Mouse (Mus musculus): Measurements from ENCODE around the gene Klhl9. TPM values are rescaled to one million over a fixed set of nuclear protein-coding genes. Genes with fewer than 3 reads are reported as not detected.
A peak's percentile ranks its signal among the peaks of the same experiment; 100 is the strongest.
"Not testable (repeated sequence)": the region's sequence is repeated elsewhere in the genome, so short reads cannot be mapped to it uniquely, and the experiment has no call there.

Gene Klhl9
- total and polyA plus RNA-seq, 2 experiments from 2014 or later: 73.1 to 140 TPM

DNA sequence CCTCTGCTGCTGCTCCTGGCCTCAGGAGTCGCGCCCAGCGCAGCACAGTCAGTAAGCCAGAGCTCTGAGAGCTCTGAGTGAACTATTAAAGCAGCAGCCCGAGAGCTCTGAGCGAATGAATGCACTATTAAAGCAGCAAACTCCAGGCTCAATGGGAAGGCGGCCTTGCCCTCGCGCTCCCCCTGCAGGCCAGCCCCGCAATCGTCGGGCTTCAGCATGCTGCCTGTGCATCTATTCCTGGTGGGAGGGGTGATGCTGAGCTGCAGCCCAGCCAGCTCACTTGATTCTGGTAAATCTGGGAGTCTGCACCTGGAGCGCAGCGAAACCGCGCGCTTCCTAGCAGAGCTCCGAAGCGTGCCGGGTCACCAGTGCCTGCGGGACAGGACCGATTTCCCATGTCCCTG, 35.4 kb upstream of the Klhl9 start:
- TF ChIP-seq CTCF (IDR thresholded peaks at IDR 0.05; ENCODE audit: low read depth): peak; percentile 81
- ATAC-seq: peak; percentile 100
- H3K9ac ChIP-seq (replicated peaks; ENCODE audit: low read length): not testable (repeated sequence)

DNA sequence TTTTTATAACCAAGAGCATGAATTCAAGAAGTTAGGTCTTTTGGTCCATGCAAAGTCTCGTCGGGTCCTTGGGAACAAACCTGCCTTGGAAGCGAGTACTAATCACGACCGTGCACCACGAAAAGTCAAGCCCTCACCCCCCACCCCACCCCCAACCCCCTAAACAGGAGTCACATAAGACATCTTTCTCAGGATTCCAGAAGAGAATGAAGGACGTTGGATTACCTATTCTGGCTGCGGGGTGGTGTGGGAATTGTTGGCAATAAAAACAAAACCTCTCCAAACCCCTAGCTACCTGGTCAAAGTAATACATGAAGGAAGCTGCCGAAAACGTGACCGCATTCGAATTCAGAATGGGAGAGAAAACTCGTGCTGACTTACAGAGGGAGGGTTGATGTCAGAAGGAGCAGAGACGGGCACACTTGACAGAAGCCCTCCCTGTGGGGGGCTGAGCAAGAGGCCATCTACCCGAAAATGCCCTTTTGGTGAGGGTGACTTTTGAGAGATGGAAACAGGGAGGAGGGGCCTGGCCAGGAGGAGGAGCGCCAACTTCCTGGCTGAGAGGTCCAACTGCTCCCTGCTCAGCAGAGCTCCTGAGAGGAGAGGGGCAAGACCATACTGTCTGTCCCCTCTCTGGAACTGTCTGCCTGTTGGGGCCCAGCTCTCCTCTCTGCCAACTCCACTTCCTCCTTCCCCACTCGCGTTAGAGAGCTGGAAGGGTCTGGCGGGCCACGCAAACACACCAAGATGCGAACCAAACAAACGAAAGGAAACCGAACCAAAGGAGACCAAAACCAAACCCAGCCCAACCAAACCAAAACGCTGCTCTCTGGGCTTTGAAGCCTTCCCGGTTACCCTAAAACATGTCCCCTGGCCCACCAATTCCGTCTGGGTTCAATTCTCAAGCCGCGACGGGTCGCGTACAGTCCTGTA, 34.6 kb upstream of the Klhl9 start:
- peak overlapping the region; percentile 78 for H3K27ac ChIP-seq
- H3K9me3 ChIP-seq (ENCODE audit: low read length); ATAC-seq; H3K27me3 ChIP-seq (ENCODE audit: insufficient read depth, low read length); H3K36me3 ChIP-seq (ENCODE audit: insufficient read depth, low read length); H3K4me1 ChIP-seq (ENCODE audit: insufficient read depth, low read length): not testable (repeated sequence)
- peak overlapping the region; percentile 37 for H3K9ac ChIP-seq (replicated peaks; ENCODE audit: low read length)
- H3K4me2 ChIP-seq (ENCODE audit: low read depth, low read length): peak overlapping the region; percentile 63
- WGBS: 12% methylated on average over 28 of the region's 31 CpGs
- peak; percentile 1 for DNase-seq (ENCODE audit: low spot score)
- peak overlapping the region; percentile 41 for H3K4me3 ChIP-seq (ENCODE audit: low read length)

More for the DNA sequence above, 35.4 kb upstream of the Klhl9 start:
- H3K27ac ChIP-seq: peak overlapping the region; percentile 78; the same call in 1 of the 2 replicates
- peak overlapping the region; percentile 63 for H3K4me2 ChIP-seq (ENCODE audit: low read depth, low read length)
- peak overlapping the region; percentile 41 for H3K4me3 ChIP-seq (ENCODE audit: low read length)
- WGBS: 0% methylated on average over 19 of the region's 21 CpGs
- not testable (repeated sequence) for H3K4me1 ChIP-seq (ENCODE audit: insufficient read depth, low read length); H3K9me3 ChIP-seq (ENCODE audit: low read length); H3K36me3 ChIP-seq (ENCODE audit: insufficient read depth, low read length); H3K27me3 ChIP-seq (ENCODE audit: insufficient read depth, low read length)
- DNase-seq (ENCODE audit: low spot score): peak; percentile 92

- not testable (repeated sequence) for H3K36me3 ChIP-seq (ENCODE audit: insufficient read depth, low read length); H3K9me3 ChIP-seq (ENCODE audit: low read length); DNase-seq (ENCODE audit: low spot score); H3K4me3 ChIP-seq (ENCODE audit: low read length); H3K4me1 ChIP-seq (ENCODE audit: insufficient read depth, low read length); H3K27ac ChIP-seq; H3K4me2 ChIP-seq (ENCODE audit: low read depth, low read length); H3K27me3 ChIP-seq (ENCODE audit: insufficient read depth, low read length); ATAC-seq; H3K9ac ChIP-seq (replicated peaks; ENCODE audit: low read length)
- WGBS: 77% methylated on average over 13 of the region's 15 CpGs
Measured at GRCm38 (mm10) chr4:88754818-88755340, 32.6 kb upstream of the Klhl9 start, which contains the start of gene Gm13271. TSS of gene Gm13271 (plus strand) at chr4:88754868.

DNA sequence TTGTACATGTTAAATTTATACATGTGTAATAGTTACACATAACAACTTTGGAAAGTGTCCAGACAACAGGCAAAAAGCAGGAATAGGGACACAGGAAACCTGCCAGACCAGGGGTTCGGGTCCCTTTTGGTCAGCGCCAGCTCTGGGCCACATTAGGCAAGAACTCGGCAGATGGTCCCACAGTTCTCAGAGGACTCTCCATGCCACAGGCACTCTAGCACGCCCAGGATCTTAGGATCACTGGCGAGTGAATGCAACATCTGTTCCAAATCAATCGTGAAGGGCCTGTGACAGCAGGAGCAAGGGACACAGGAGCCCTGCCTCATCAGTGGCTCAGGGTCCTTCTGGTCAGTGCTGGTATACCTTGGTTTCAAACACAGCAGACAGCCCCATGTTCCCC, 27.7 kb upstream of the Klhl9 start:
- DNase-seq (ENCODE audit: low spot score): no peak
- 63% methylated on average over 6 of the region's 6 CpGs for WGBS
- no peaks in the 10 kb centered on the region for H3K36me3 ChIP-seq (ENCODE audit: insufficient read depth, low read length)
- H3K9me3 ChIP-seq (ENCODE audit: low read length): no peaks in the 10 kb centered on the region
- H3K27ac ChIP-seq: no peak overlapping the region
- no peak overlapping the region for H3K4me2 ChIP-seq (ENCODE audit: low read depth, low read length)
- TF ChIP-seq CTCF (IDR thresholded peaks at IDR 0.05; ENCODE audit: low read depth): no peak
- H3K4me3 ChIP-seq (ENCODE audit: low read length): no peak overlapping the region
- H3K27me3 ChIP-seq (ENCODE audit: insufficient read depth, low read length): no peaks in the 10 kb centered on the region
- no peak for ATAC-seq
- H3K9ac ChIP-seq (replicated peaks; ENCODE audit: low read length): no peak overlapping the region
- H3K4me1 ChIP-seq (ENCODE audit: insufficient read depth, low read length): no peaks in the 10 kb centered on the region

DNA sequence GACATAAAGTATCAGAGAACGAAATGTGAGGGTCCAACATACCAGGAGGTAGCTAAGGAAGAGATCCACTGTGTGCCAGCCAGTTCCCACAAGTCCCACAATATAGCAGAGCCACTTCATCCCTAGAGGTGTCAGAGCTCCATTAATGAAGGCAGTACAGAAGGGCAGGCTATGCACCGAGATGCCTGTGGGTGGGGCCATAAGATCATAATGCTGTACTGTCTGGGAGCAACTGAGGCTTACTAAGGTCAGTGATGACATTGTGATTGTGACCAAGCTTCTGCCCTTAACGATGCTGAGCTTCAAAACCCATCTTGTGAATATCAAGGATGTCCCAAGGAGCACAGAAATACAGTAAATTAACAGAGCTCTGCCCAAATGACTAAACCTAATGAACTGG, 21.9 kb upstream of the Klhl9 start:
- DNase-seq (ENCODE audit: low spot score) (no peak), ATAC-seq (no peak)
- no peak overlapping the region for H3K4me2 ChIP-seq (ENCODE audit: low read depth, low read length)
- no peaks in the 10 kb centered on the region for H3K27me3 ChIP-seq (ENCODE audit: insufficient read depth, low read length)
- no peaks in the 10 kb centered on the region for H3K9me3 ChIP-seq (ENCODE audit: low read length)
- H3K9ac ChIP-seq (replicated peaks; ENCODE audit: low read length): no peak overlapping the region
- WGBS: 79% methylated on average over 3 of the region's 3 CpGs
- H3K27ac ChIP-seq: no peak overlapping the region
- H3K4me3 ChIP-seq (ENCODE audit: low read length): no peak overlapping the region
- TF ChIP-seq CTCF (IDR thresholded peaks at IDR 0.05; ENCODE audit: low read depth): no peak
- H3K4me1 ChIP-seq (ENCODE audit: insufficient read depth, low read length): no peaks in the 10 kb centered on the region
- no peaks in the 10 kb centered on the region for H3K36me3 ChIP-seq (ENCODE audit: insufficient read depth, low read length)

DNA sequence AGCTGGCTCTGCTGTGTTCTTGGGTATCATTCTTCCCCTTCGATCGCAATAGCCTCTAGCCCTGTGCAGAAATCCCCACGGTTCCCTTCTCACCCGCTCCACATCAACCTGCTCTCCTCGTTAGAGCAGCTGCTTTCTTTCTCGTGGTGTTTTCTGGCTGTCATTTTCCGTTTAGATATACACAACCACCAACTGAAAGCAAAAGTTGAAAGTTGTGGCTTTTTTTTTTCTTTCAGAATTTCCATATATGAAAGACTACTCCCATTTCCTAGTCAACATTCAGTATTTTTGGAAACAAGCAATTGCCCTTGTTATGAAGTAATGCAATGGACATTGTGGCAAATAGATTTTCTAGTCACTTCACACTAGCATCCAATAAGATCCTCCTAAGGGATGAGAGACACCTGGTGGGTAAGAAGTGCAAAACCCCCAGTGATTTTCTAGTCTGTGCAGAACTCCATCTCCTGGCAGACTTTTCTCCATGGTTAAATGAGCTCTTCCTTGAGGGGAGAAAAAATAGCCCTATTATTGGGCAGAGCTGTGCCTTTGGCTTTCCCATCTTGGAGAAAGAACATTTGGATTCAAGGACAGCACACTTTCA, 20.6 kb upstream of the Klhl9 start:
- DNase-seq (ENCODE audit: low spot score): no peak
- H3K4me1 ChIP-seq (ENCODE audit: insufficient read depth, low read length): no peaks in the 10 kb centered on the region
- peak; percentile 39; the same call in 1 of the 2 replicates for TF ChIP-seq CTCF (IDR thresholded peaks at IDR 0.05; ENCODE audit: low read depth)
- ATAC-seq: no peak
- no peak overlapping the region for H3K9ac ChIP-seq (replicated peaks; ENCODE audit: low read length)
- no peak overlapping the region for H3K4me3 ChIP-seq (ENCODE audit: low read length)
- H3K27ac ChIP-seq: no peak overlapping the region
- no peaks in the 10 kb centered on the region for H3K36me3 ChIP-seq (ENCODE audit: insufficient read depth, low read length)
- no peak overlapping the region for H3K4me2 ChIP-seq (ENCODE audit: low read depth, low read length)
- H3K27me3 ChIP-seq (ENCODE audit: insufficient read depth, low read length): no peaks in the 10 kb centered on the region
- WGBS: 80% methylated on average over 7 of the region's 7 CpGs
- no peaks in the 10 kb centered on the region for H3K9me3 ChIP-seq (ENCODE audit: low read length)

Data from hindbrain, postnatal 0 days (tissue).